Mouse (Mus musculus): ENCODE results near the gene Ppp1r9b.

Gene Ppp1r9b

DNA sequence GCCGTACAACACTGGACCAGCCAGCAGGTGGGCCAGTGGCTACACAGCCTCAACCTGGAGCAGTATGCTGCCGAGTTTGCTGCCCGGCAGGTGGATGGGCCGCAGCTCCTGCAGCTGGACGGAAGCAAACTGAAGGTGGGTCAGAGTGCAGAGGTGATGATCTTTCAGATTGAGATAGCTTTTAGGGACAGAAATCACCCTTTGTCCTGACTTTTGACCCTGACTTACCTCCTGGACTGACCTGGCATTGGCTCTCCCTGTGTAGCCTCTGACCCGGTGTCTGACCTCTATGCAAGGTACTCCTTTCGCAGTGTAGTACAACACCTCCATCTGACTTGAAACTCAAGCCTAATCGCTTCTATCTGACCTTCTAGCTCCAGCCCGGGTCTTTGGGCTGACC, 32.6 kb downstream of the Ppp1r9b start:
- in situ Hi-C loops (cut with MboI), result no loop called here

DNA sequence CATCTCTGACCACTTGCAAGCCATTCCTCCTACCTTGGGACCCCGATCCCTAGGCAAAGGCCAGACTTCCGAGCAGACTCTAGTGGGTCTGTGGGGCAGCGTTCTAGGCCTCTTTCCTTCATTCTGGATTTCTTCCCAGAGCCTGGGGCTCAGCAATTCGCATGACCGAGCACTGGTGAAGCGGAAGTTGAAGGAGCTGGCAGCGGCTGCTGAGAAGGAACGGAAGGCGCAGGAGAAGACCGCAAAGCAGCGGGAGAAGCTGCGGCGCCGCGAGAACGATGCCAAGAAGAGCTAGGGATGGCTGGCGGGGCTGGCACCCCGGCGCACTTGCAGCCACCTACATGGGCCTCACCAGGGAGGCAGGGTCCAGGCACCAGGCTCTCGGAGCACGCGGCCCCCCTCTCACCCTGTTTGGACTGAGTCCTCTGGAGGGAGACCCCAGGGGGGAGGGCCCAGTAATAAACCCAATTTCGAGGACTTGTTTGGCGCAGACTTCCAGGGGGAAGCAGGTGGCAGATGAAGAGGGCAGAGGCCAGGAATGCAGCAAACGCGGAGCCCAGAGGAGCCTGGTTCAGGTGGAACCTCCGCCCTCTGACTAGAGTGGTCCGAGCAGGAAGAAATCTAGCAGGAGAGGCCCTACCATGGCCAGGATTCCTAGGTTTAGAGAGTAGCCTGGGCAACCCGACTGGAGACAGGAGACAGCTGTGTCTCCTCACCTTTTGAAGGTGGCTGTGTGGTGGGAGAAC, 33.8 kb downstream of the Ppp1r9b start:
- in situ Hi-C loops (cut with MboI), result no loop called here

DNA sequence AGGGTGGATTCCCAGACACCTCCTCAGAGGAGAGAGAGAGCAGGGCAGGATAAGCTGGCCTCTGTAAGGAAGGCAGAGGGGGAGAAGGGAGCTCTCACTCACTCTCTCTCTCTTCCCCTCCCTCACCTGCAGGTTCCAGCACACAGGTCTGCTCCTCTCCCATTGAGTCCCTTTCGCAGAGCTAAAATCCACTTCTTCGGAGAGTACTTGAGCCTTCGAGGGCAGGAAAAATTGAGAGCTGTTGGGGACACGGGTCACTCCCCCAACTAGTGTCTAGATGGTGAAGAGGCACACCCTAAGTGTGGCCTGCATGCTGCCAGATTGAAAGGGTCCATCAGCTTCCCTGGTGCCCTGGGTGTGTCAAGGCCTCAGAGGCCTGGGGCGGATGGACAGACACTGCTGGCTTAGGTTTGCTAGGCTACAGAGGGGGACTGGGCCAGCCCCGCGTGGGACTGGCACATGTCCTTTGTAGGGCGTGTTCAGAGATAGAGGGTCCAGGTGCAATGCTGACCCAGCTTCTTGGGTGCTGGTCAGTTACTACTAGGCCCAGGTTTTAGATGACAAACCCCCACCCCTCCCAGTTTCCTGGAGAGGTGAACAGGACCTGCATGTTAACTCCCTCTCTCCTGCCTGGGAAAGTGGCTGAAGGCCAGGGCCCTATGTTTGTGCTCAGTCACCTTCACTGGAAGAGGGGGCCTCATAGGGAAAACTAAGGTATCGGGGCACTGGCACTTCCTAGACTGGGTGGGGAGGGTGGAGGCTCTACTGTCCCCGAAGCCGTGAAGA, 34.6 kb downstream of the Ppp1r9b start:
- in situ Hi-C loops (cut with MboI), result no loop called here

DNA sequence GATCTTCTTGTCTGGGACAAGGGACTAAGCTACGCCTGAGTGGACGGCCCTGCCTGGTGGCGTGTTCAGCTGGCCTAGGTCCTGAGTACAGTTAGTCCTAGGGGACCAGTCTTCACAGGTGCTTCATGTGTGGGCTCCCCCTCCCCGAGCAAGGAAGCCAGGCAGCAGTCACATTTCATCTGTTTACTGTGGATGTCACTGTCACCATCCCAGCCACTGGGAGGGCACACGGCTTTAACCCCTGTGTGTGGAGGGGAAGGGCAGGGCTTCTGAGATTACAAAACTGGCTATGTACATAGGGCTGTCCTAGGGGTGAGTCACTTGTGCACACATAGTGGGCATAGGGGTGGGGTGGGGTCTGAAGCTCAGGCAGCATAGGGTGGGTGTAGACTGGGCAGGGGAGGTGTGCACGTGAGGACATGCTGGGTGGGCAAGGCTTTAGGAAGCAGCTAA, 35.3 kb downstream of the Ppp1r9b start:
- in situ Hi-C loops (cut with MboI), result no loop called here

DNA sequence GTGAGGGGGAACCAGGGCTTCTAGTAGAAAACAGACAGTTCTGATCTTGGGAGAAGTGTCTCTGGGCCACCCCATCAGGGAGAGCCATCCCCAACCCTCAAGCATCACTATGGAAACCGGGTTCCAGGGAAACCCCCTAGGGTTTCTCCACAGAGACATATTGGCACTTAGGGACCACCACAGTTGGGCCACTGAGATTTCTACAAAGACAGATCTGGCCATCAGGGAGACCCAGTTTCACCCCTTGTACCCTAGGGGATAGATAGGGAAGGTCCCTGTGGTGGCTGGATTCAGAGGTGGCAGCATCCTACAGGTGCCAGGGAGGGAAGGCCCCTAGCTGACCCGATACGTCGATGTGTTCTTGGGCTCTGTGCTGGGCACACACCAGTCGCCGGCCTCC, 36.0 kb downstream of the Ppp1r9b start:
- in situ Hi-C loops (cut with MboI), result no loop called here

DNA sequence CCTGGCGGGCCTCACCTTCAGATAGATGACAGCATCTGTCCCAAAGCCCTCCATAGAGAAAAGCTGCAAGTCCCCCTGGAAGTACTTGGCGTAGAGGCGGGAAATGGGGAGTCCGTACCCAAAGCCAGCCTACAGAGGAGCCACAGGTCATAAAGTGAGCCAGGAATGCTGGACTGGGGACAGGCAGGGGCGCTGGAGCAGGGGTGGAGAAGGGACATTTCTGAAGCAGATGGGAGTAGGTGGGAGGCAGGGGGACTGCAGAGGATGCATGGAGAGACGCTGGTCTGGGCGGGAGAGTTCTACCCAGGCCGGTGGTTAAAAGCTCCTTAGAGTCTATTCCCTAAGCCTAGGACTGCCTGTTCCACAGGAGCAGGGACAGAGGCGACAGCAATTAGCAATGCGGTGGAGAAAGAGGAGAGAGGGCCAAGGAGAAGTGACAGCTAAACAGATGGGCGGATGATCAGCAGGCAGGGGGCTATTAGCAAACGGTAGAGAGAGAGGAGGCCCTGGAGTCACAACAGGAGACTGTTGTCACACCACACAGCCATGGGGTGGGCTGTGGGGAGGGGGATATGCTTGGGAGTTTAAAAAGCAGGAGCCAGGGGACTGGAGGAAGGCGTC, 37.1 kb downstream of the Ppp1r9b start:
- in situ Hi-C loops (cut with MboI), result no loop called here

DNA sequence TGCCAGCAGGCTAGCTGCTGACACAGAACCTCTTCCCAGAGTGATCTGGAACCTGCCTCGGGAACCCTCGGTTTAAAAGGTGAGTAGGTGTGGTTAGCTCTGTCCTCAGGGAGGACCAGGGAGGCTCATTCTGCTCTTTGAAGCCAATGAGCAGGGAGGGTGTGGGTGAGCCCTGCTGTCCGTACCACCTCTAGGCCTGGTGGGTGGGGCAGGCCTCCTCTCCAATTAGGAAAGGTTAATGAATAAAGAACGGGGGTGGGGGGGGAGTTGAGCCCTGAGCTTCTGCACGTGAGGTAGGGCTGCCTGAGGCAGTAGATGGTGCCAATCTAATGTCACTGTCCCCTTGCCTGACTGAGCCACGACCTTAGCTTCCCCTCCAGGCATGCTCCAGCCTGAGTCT, 42.1 kb downstream of the Ppp1r9b start:
- in situ Hi-C loops (cut with MboI), result no loop called here

DNA sequence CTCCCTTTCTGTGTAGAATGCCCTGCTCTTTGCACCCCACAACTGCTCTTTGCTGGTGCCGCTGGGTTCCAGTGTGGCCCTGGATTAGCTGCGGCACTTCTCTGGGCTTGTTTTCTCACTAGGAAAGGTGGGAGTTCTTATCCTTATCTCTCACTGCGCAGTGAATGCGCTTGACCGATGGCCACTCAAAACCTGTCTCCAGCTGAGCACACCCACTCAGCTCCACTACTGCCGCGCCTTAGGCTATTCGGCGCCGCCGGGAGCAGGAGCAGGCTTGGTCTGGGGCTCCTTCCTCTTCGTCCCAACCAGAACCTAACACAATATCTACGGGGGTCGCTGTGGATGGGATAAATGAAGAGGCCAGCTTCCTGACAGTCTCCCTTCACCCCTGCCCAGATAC, 42.8 kb downstream of the Ppp1r9b start:
- in situ Hi-C loops (cut with MboI), result no loop called here

DNA sequence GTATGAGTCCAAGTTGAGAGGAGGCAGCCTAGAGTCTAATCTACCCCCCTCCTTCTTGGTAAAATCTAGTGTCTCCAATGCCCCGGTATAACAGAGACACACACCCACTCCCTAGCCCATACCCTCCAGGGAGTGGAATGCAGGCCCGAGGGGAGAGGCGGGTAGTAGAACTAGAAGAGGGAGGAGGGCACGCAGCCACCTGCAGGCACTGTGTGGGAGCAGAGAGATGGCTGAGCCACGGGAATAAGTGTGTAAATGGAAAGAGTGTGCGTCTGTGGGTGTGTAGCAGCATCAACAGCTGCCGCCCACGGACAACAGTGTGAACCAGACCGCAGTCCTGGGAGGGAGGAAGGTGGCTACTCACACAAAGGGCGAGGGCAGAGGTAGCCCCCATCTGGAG, 44.1 kb downstream of the Ppp1r9b start:
- in situ Hi-C loops (cut with MboI), result no loop called here

DNA sequence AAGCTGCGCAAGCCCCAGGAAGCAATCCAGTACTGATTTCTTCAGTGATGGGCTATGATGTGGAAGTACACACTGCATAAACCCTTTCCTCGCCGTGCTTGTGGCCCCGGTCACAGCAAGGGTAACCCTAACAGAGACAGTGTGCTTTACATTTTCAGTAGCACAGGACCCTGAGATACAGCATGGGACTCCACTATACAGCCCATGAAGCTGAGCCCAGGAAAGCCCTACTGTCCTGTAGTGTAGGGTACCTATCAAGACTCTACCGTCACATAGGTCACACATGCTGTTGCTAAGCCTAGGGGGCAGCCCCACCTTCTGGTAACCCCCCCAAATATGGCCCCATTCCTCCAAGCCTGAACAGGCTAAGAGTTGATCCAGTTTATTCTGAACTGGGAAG, 45.7 kb downstream of the Ppp1r9b start:
- in situ Hi-C loops (cut with MboI), result no loop called here

DNA sequence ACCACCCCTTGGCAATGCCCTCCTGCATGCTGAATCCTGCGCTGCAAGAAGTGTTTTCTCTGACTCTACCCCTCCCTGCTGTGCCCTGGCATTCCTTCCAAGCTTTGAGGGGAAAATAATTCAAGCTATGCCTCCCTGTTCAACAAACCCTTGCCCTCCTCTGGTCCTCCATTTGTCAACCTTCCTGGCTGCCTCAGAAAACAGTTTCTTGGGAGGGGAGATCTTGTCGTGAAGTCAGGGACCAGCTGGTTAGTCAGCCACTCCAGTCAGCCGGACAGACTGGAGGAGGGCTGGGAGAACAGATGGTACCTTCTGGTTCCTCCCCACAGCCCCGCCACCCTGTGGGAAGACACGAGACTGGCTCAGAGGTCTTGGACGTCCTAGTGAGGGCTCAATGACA, 46.5 kb downstream of the Ppp1r9b start:
- in situ Hi-C loops (cut with MboI), result no loop called here

DNA sequence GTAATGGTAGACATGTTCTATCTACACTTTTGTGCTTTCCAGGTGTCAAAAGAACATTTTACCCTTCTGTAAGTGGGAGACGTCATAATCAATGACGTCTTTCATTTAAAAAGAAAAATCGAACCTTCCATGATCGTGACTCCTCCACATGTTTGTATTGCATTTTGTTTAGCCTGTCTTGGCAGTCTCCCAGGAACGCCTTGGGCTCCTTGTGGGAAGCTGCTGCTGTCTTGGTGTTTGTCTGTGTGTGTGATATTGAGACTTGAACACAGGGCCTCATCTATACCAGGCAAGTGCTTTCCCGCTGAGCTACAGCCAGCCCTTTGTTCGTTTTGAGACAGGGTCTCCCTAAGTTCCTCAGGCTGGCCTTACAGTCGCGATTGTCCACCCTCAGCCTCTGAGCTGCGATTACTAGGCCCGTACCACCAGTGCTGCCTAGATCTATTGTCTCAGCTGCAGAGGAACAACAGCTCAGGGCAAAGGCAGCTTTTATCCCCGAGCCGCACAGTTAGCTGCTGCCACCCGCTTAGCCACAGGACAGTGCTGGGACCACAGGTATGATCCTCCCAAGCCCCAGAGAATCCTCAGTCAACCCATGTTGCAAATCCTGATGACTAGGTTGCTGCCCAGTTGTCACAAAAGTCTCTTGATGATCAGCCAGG, 47.5 kb downstream of the Ppp1r9b start:
- in situ Hi-C loops (cut with MboI), result no loop called here

DNA sequence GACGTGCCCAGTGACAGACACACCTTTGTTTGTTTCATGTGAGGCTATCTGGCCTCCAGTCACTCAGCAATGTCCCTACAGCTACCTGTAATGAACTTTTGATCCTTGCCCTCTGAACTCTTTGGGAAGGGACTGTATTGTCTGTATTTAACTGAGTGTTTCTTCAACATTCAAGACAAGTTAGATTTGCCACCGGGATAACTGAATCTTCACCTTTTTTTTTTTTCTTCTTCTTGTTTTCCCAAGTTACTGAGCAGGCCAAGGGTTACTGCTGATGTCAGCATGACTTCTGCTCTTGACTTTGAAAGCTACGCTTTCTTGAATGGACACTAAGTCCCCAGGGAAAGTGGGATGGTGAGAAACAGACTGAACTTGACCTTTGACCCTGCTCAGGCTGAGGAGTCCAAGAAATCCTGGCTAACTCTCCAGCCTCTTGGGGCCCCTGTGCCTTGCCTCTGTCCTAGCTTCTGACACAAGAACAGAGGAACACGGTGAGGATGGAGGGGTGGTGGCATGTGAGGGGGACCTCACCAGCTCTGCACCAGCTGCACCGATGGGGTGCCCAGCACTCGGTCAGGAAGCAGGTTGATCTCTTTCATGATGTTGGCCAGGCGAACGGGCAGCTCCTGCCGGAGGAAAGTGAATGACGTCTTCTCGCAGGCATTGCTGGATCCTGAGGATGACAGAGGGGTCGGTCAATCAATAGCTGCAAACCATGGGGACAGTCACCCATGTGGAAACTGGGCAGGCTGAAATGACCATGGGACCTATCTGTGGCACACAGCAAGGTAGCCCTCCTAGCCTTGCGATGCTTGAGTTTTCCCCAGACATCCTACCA, 48.2 kb downstream of the Ppp1r9b start:
- in situ Hi-C loops (cut with MboI), result no loop called here

DNA sequence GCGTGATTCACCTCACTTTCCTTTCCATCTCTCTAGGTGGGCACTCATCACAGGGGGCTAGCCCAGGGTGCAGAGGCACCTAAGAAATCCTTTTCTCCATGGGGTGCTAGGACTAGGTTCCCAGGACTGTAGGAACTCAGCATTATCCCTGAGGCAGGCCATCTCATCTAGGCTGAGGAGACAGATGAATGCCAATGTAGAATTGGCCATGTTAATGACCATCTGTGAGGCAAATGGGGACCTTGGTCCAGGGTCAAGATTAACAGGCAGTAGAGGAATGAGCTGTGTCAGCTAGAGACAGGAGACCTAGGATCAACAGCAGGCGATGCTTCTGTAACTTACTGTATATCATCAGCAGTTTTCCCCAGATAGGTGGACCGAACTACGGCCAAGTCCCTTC, 48.9 kb downstream of the Ppp1r9b start:
- in situ Hi-C loops (cut with MboI), result no loop called here

DNA sequence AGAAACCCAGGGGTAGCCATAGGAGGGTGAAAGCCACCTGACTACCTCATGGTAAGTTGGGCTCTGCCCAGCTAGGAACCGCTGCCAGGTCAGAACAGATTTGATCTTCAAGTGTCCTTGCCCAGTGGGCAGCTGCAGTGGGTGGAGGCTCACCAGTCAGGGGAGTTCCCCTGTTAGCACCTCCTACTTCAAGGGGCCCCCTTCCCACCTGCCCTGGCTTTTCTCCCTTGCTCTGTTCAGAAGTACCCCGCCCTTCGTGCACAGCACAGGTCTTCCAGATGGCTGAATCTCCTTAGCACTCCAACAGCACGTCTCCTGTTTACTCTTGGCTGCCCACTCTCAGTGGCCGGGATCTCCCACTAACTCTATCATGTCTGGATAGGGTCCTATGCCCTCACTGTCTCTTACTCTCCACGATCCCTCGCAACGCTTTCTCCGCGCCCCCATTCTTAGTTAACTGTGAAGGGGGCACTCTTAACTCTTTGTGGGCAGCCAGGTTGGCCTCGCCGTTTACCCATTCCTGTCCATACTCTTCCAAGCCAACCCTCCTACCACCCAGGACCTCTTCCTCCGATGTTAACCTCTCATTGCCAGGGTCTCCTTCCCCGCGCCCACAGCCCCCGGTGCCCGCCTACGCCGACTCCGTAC, 49.8 kb downstream of the Ppp1r9b start:
- in situ Hi-C loops (cut with MboI), result no loop called here

DNA sequence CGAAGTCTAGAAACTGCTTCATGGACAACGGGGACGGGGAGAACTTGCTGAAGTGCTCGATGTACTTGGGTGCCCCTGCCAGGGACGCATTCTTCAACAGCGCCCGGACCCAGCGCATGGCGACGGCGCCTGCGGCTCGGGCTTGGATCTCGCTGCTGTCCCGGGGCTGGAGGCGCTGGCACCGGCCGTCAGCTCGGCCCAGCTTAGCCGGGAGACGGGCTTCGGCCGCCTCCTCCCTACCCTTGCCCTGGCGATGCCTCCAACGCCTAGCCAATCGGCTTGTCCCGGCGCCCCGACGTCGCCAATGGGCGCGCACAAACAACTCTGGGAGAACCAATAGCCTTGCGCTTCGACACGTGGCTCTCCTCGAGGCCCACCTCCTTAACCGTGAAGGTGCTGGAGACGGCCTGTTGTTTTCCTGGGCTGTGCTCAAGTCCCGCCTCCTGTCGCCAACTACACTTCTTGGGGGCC, 50.3 kb downstream of the Ppp1r9b start, which contains the start of gene Pdk2:
TSS of gene Pdk2 (minus strand) at position 216 of the 471 bp plus-strand sequence.
- in situ Hi-C loops (cut with MboI), result no loop called here

DNA sequence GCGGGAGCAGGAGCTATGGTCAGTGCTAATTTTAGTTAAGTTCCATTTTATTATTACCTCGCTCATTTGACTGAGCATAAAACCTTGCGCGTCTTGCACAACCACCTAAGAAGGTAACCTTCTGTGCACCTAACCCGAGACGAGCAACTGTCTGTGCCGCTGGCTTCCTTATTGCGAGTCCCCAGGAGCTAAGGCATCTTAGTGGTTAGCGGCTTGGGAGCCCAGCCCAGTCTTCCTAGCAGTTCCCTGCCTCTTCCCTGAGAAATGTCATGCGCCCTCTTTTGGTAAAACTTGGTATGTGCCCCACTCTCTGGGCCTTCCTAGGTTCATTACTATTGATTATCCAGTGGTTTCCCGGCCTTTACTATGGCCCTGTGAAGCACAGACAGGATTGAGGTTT, 51.3 kb downstream of the Ppp1r9b start:
- in situ Hi-C loops (cut with MboI), result no loop called here

DNA sequence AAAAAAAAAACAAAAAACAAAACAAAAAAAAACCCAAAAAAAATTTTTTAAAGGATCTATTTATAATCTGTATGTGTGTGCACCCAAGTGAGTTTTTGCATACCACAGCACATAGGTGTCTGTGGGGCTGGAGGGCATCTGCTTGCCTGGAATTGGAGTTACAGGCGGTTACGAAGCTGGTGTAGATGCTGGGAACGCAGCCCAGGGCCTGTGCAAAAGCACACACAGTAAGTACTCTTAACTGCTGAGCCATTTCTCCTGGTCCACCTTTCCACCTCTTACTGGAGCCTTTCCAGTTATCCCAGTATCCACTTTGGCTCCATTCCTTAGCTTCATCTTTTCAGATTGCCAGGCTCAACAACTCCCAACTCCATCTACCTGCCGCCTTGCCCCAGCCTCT, 52.2 kb downstream of the Ppp1r9b start:
- in situ Hi-C loops (cut with MboI), result no loop called here

DNA sequence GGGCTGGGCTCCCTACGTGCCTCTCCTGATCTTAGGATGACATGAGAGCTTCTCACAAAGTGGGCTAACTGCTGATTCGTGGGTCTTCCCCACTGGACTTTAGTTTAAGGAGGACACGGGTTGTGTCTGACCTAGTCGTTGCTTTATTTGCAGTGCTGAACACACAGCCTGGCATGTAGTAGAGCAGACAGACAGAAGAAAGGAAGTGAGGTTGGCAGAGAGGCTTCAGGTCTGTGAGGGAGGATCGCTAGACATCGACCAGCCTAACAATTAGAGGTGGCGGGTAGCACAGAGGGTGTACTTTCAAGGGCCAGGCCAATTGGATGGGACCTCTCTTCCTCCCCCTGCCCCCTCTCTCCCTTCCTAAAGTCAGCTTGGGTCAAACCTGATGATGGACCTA, 52.8 kb downstream of the Ppp1r9b start:
- in situ Hi-C loops (cut with MboI), result no loop called here

DNA sequence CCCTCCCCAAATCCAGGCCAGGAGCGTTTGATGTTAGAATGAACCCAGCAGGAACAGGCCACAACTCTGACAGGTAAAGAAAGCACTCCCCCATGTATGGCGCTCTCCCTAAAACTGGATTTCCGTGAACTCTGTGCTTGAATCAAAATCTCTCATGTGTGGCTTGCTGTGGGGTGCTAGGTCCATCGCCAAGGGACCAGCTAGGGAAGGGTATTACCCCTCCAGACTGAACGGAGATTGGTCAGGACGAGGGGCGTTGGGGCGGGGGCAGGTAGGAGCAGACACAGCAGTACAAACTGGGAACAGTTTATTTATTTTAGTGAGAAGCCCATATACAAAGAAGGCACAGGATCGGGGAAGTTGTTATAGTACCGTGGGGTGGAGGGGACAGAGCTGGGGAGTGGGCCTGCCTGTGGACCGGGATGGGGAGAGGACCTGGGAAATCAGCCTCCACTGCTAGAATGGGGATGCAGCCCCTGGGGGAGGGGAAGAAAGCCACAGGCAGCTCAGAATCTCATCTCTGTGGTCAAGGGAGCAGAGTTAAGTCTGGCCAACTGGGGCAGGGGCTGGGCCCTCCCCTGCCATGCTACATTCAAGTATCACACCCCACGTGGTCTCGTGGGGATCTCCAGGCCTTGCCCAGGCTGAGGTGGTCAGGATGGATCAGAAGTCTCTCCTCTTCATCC, 53.5 kb downstream of the Ppp1r9b start:
- in situ Hi-C loops (cut with MboI), result no loop called here

Measured in mature B cell (primary cell).